8 mouse cellular contexts compared by ENCODE assay signal in the genomic region with DNA sequence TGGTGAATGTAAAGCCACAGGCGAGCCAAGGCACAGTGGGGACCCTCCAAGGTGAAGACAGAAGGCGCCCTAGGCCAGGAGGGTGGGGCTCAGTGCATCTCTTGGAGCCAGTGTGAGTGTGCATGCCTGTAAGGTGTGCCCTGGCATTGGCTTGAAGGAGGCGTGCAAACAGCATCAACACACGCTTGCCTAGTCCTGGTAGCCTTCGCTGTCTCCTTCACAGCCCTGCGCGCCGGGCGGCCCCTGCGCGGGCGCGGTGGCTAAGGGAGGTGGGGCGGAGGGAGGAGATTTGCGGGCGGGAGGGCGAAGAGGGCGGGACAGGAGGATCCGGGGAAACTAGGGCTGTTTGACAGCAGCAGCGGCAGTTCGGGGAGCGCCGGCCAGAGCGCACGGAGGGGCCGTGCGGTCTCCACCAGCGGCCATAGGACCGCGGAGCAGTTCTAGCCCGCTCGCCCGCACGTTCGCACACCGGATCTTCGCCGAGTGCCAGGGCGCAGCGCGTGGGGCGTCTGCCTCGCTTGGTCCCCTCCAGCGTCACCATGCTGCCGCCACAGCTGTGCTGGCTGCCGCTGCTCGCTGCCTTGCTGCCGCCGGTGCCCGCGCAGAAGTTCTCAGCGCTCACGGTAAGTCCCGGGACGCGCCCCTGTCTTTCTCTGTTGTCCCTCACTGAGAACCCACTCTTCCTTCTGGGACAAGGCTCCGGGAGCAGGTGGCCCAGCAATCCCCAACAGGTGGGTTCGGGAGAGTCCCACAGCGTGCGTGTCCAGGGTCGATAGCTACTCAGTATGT. TPM values are rescaled to one million over a fixed set of nuclear protein-coding genes. Genes with fewer than 3 reads are reported as not detected.
DNase-seq lines count a peak whose midpoint lies in the region; ATAC-seq and TF ChIP-seq lines count a peak whose summit lies in the region.

Gene Smoc2 (plus strand): TSS at position 330 of the 789 bp plus-strand sequence.

- peak within 1 kb of the TSS; percentile 60 for H3K4me3 ChIP-seq in erythroblast, embryonic 14.5 days (replicated peaks)
- peak within 1 kb of the TSS; percentile 48 for H3K4me3 ChIP-seq in hindbrain, postnatal 0 days (ENCODE audit: low read length)
- H3K4me3 ChIP-seq in liver, embryonic 15.5 days (replicated peaks), result peak within 1 kb of the TSS; percentile 34
- peak within 1 kb of the TSS; percentile 43 for H3K4me3 ChIP-seq in neural tube, embryonic 14.5 days (ENCODE audit: low read depth, low read length)

- H3K4me2 ChIP-seq in hindbrain, postnatal 0 days (ENCODE audit: low read depth, low read length), result peak within 1 kb of the TSS; percentile 95
- peak within 1 kb of the TSS; percentile 50 for H3K4me2 ChIP-seq in liver, embryonic 15.5 days
- H3K4me2 ChIP-seq in neural tube, embryonic 14.5 days (ENCODE audit: low read depth, low read length), result peak within 1 kb of the TSS; percentile 79

- no peak for TF ChIP-seq POLR2A in brain, embryonic 14.5 days (IDR thresholded peaks at IDR 0.05; ENCODE audit: borderline replicate concordance, extremely low read depth, insufficient read depth, insufficient read length, poor library complexity, severe bottlenecking)

- H3K27ac ChIP-seq in hindbrain, postnatal 0 days, result no peak within 1 kb of the TSS
- H3K27ac ChIP-seq in liver, embryonic 15.5 days (replicated peaks), result no peak within 1 kb of the TSS
- no peak within 1 kb of the TSS for H3K27ac ChIP-seq in neural tube, embryonic 14.5 days (ENCODE audit: low read depth, low read length)

- peaks cover 88% of the 10 kb centered on the region for H3K27me3 ChIP-seq in erythroblast, embryonic 14.5 days (ENCODE audit: control insufficient read depth)
- peaks cover 35% of the 10 kb centered on the region for H3K27me3 ChIP-seq in hindbrain, postnatal 0 days (ENCODE audit: insufficient read depth, low read length)
- peaks cover 86% of the 10 kb centered on the region for H3K27me3 ChIP-seq in liver, embryonic 15.5 days
- peaks cover 35% of the 10 kb centered on the region for H3K27me3 ChIP-seq in neural tube, embryonic 14.5 days (ENCODE audit: control insufficient read depth, insufficient read depth, low read length)

- peaks cover 8% of the 10 kb centered on the region for H3K4me1 ChIP-seq in erythroblast, embryonic 14.5 days (ENCODE audit: control insufficient read depth)
- peaks cover 3% of the 10 kb centered on the region; the same call in 1 of the 2 replicates for H3K4me1 ChIP-seq in hindbrain, postnatal 0 days (ENCODE audit: insufficient read depth, low read length)
- no peaks in the 10 kb centered on the region for H3K4me1 ChIP-seq in liver, embryonic 15.5 days (replicated peaks)
- H3K4me1 ChIP-seq in neural tube, embryonic 14.5 days (ENCODE audit: control insufficient read depth, insufficient read depth, low read length), result no peaks in the 10 kb centered on the region

- DNase-seq in brain, embryonic 14.5 days (ENCODE audit: low read depth), result peak; percentile 32
- peak; percentile 38 to 54 for DNase-seq in gastrocnemius, postnatal 36 days
- no peak for DNase-seq in hindbrain, postnatal 0 days (ENCODE audit: low spot score)
- no peak for DNase-seq in frontal cortex, postnatal 14 days (ENCODE audit: low spot score in 2 of 2)

- peak within 1 kb of the TSS; percentile 24; the same call in 1 of the 2 replicates for H3K9ac ChIP-seq in hindbrain, postnatal 0 days (replicated peaks; ENCODE audit: low read length)
- no peak within 1 kb of the TSS for H3K9ac ChIP-seq in liver, embryonic 15.5 days
- H3K9ac ChIP-seq in neural tube, embryonic 14.5 days (replicated peaks; ENCODE audit: low read depth, low read length), result 0 out of 2 replicates have a peak within 1 kb of the TSS, but pooled peaks have one; percentile 32

- intact Hi-C loops in gastrocnemius, postnatal 36 days (cut with DNase I), result no loop called here

- no peak for ATAC-seq in erythroblast, adult 5-6 weeks (replicated peaks; ENCODE audit: low FRiP score, poor library complexity, severe bottlenecking)
- peak; percentile 56; the same call in 1 of the 2 replicates for ATAC-seq in hindbrain, postnatal 0 days
- ATAC-seq in liver, embryonic 15.5 days (ENCODE audit: insufficient read depth), result no peak
- peak; percentile 87 for ATAC-seq in neural tube, embryonic 14.5 days (ENCODE audit: low read depth)

- WGBS in hindbrain, postnatal 0 days, result under 1% methylated on average over 57 of the region's 61 CpGs
- WGBS in liver, embryonic 15.5 days (ENCODE audit: insufficient replicate concordance), result 2% methylated on average over 59 of the region's 61 CpGs
- under 1% methylated on average over 59 of the region's 61 CpGs for WGBS in neural tube, embryonic 14.5 days

- TF ChIP-seq CTCF in brain, embryonic 14.5 days (IDR thresholded peaks at IDR 0.05; ENCODE audit: borderline replicate concordance, extremely low read depth, insufficient read depth, insufficient read length), result no peak
- no peak for TF ChIP-seq CTCF in hindbrain, postnatal 0 days (IDR thresholded peaks at IDR 0.05; ENCODE audit: low read depth)

- peaks cover 3% of the 10 kb centered on the region; the same call in 1 of the 2 replicates for H3K9me3 ChIP-seq in erythroblast, embryonic 14.5 days (ENCODE audit: control insufficient read depth, low read length)
- H3K9me3 ChIP-seq in hindbrain, postnatal 0 days (ENCODE audit: low read length), result no peaks in the 10 kb centered on the region
- H3K9me3 ChIP-seq in liver, embryonic 15.5 days (replicated peaks), result no peaks in the 10 kb centered on the region
- no peaks in the 10 kb centered on the region for H3K9me3 ChIP-seq in neural tube, embryonic 14.5 days (ENCODE audit: control insufficient read depth, low read length)

- H3K36me3 ChIP-seq in erythroblast, embryonic 14.5 days (ENCODE audit: control insufficient read depth), result no peaks in the 10 kb centered on the region
- no peaks in the 10 kb centered on the region for H3K36me3 ChIP-seq in hindbrain, postnatal 0 days (ENCODE audit: insufficient read depth, low read length)
- no peaks in the 10 kb centered on the region for H3K36me3 ChIP-seq in liver, embryonic 15.5 days (replicated peaks)
- H3K36me3 ChIP-seq in neural tube, embryonic 14.5 days (ENCODE audit: control insufficient read depth, insufficient read depth, low read length), result no peaks in the 10 kb centered on the region

RNA-seq across cellular contexts. Expression of gene Smoc2, which starts in this region (rescaled TPM):
- 0.10 and 0.24 TPM in 2 replicates for polyA plus RNA-seq in erythroblast, embryonic 14.5 days (2012)
- total RNA-seq in erythroblast, adult 5-6 weeks (2015; ENCODE audit: low replicate concordance), result 2.1 TPM in 1 of 2 replicates, not detected in the other
- total RNA-seq in erythroblast, adult 5-6 weeks (2017; ENCODE audit: low replicate concordance), result 0.98 TPM in 1 of 2 replicates, not detected in the other
- polyA plus RNA-seq in brain, embryonic 14.5 days (2012; rRNA removed), result 5.8 and 9.8 TPM in 2 replicates
- total RNA-seq in gastrocnemius, postnatal 36 days (2021), result 10 to 100 TPM; 64.4 to 76.9 TPM
- 5.9 and 10.4 TPM in 2 replicates for total RNA-seq in hindbrain, postnatal 0 days (2014; rRNA removed)
- 6.3 and 8.6 TPM in 2 replicates for polyA plus RNA-seq in hindbrain, postnatal 0 days (2015; fragmentation: Nextera tagmentation; extraction: Ambion mirVana)
- 5.8 TPM in 2 replicates for polyA plus RNA-seq in liver, embryonic 15.5 days (2015; fragmentation: Nextera tagmentation; extraction: Ambion mirVana)
- polyA plus RNA-seq in neural tube, embryonic 14.5 days (2014; fragmentation: Nextera tagmentation; extraction: Ambion mirVana), result 6.0 and 6.3 TPM in 2 replicates

Comparison
In these comparisons a context has a peak if more than half of its experiments do, and no peak if none do; other contexts are left out.
1. ATAC-seq: peak in hindbrain, postnatal 0 days (single experiment) and neural tube, embryonic 14.5 days (single experiment); none in erythroblast, adult 5-6 weeks (single experiment) and liver, embryonic 15.5 days (single experiment).
2. DNase-seq: peak in brain, embryonic 14.5 days (single experiment) and gastrocnemius, postnatal 36 days (2 of 2); none in hindbrain, postnatal 0 days (single experiment) and frontal cortex, postnatal 14 days (0 of 2).
3. Peak in every context shown above with its lines, with median percentiles within 50 percentile points of each other: H3K4me3 ChIP-seq and H3K4me2 ChIP-seq.